Mouse (Mus musculus) T-cell, adult 66 days (primary cell): ENCODE measurements around the gene Sec14l3. TPM values are rescaled to one million over a fixed set of nuclear protein-coding genes. Genes with fewer than 3 reads are reported as not detected.

Source experiments
- total RNA-seq, 2 experiments: library from RNA; stranded (reverse); gene quantifications; 3 replicates in 1 of 2; 4 replicates in 1 of 2; pipeline ENCODE4 v1.2.4; 2023

The Sec14l3 gene
- not detected for total RNA-seq

GRCm38 (mm10) chr11:4064627-4065122 lies at the start of gene Sec14l3:
Gene Sec14l3, plus strand, starts transcription at chr11:4064841.

DNA sequence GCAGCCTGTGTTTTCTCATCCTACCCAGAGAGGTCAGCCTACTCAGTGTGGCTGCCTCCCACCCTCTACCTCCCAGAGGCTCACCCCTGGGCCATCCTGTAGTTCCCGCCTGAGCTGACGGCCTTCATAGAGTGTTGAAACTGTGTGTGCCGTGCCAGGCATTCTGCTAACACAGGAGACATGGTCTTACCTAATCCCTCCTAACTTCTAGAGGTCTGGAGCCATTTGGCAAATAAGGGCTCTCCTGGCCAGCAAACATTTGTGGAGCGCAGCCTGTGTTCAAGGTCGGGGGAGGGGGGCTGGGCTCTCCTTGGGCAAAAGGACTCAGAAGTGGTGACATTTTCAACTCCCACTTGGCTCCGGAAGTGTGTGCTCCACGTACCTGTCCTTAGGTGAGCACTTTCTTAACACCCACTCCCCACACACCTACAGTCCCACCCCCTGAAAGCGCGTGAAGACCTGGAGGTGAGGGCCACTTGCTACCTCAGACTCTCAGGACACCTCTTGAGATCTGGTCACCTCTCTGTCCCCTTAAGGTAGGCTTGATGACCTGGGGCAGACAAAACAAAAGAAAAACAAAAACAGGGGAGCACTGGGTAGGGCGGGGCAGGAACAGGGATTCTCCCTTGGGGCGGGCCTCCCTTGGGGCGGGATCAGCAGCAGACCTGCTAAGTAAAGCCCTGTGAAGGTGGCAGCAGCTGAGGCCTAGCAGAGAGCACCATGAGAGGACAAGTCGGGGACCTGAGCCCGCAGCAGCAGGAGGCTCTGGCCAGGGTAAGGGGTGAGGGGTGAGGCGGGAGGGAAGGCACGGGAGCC lies 33.3 kb upstream of the Sec14l3 start, which contains the start of gene Sec14l4:
Gene Sec14l4, plus strand, starts transcription at position 337 of the 816 bp plus-strand sequence.

GRCm38 (mm10) chr11:4095171-4096053 lies 30.8 kb downstream of the Sec14l3 start, which contains the start of gene Mtfp1:
Gene Mtfp1, minus strand, starts transcription at chr11:4095445.

DNA sequence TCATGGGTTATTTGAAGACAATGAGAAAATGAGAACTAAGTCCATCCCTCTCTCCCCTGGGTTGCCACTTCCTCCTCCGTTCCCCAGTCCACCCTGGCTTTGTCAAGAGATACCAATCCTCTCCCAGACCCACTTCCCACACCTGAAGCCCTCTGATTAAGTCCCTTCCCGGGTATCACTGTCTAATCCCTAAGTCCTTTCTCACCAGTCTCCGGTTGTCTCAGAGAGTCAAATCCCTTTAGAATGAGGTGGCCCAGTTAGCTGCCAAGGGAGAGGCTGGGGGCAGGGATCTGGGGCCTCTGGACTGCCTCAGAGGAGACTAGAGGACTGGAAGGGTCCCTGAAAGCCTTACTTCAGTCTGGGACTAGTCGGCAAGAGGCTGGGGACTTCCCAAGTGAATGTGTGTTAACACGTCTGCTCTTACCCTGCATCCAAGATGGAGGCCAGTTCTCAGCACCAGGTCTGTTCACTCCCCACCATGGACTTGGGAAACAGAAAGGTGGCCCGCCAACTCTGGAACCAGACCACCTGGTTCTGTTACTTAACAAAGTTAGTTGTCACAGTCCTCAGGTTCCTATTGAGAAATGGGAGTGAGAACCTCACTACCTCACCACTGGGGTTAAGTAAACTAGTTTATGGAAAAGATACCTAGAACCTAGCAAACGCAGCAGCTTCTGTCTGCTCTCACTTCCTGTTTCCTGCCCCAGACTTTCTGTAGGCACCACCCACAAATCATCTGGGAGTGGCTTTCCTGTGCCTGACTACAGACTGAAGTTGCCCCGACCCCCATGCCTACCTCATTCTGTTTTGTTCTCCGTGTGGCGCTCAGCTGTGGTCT lies 58.3 kb downstream of the Sec14l3 start, which contains the start of gene Sec14l2:
Gene Sec14l2, minus strand, starts transcription at position 674 of the 838 bp plus-strand sequence.

Other genes starting within 250 kb of the Sec14l3 start
- not detected for gene Osbp2, start 200.9 kb upstream of the Sec14l3 start, total RNA-seq
- gene 4921536K21Rik, start 169.7 kb upstream of the Sec14l3 start, total RNA-seq = not detected
- under 1 TPM; 0.62 to 0.79 TPM for gene Dusp18, start 169.6 kb upstream of the Sec14l3 start, total RNA-seq
- gene Slc35e4, start 150.2 kb upstream of the Sec14l3 start, total RNA-seq = 1 to 10 TPM; 3.2 to 3.8 TPM
- gene Tcn2, start 132.7 kb upstream of the Sec14l3 start, total RNA-seq = 10 to 100 TPM; 10.1 to 12.0 TPM
- 10 to 100 TPM; 66.0 to 70.9 TPM for gene Pes1, start 100.9 kb upstream of the Sec14l3 start, total RNA-seq
- not detected for gene 4930556J24Rik, start 88.1 kb upstream of the Sec14l3 start, total RNA-seq
- not detected for gene Gal3st1, start 81.2 kb upstream of the Sec14l3 start, total RNA-seq
- not detected for gene Sec14l4, start 33.4 kb upstream of the Sec14l3 start, total RNA-seq
- gene Mtfp1, start 30.6 kb downstream of the Sec14l3 start, total RNA-seq = 1 to 10 TPM; 1.3 to 1.6 TPM
- gene Sec14l2, start 58.6 kb downstream of the Sec14l3 start, total RNA-seq = 1 to 10 TPM; 1.4 to 1.5 TPM
- 10 to 100 TPM; 23.2 to 26.3 TPM for gene Rnf215, start 70.4 kb downstream of the Sec14l3 start, total RNA-seq
- gene Ccdc157, start 95.5 kb downstream of the Sec14l3 start, total RNA-seq = 1 to 10 TPM; 5.7 to 7.2 TPM
- 10 to 100 TPM; 51.6 to 67.0 TPM for gene Sf3a1, start 95.5 kb downstream of the Sec14l3 start, total RNA-seq
- 10 to 100 TPM; 60.5 to 64.0 TPM for gene Tbc1d10a, start 121.9 kb downstream of the Sec14l3 start, total RNA-seq
- 10 to 100 TPM in 1 of 2 experiments, 1 to 10 TPM in 1; 10.0 to 11.8 TPM for gene Castor1, start 153.4 kb downstream of the Sec14l3 start, total RNA-seq
- gene Osm, start 171.6 kb downstream of the Sec14l3 start, total RNA-seq = 10 to 100 TPM; 10.2 to 11.2 TPM
- 1 to 10 TPM in 1 of 2 experiments, under 1 TPM in 1; 0.77 to 1.3 TPM for gene Lif, start 192.7 kb downstream of the Sec14l3 start, total RNA-seq